Mouse (Mus musculus): ENCODE results near the gene Vmn1r114. TPM values are rescaled to one million over a fixed set of nuclear protein-coding genes. Genes with fewer than 3 reads are reported as not detected.
"Not testable (repeated sequence)": the region's sequence is repeated elsewhere in the genome, so short reads cannot be mapped to it uniquely, and the experiment has no call there.

Gene Vmn1r114
- not detected for total RNA-seq (2021)

GRCm38 (mm10) chr7:20812086-20812485 lies at the start of gene Vmn1r114:
Vmn1r114 (minus strand) TSS chr7:20812186.
- not testable (repeated sequence) for DNase-seq

- DNase-seq: not testable (repeated sequence)
Observed at GRCm38 (mm10) chr7:20844885-20845284, 32.9 kb upstream of the Vmn1r114 start, which contains the start of gene Vmn1r115. Vmn1r115 (minus strand) TSS chr7:20844985.

- not testable (repeated sequence) for DNase-seq
Observed at GRCm38 (mm10) chr7:20786985-20787384, 25.0 kb downstream of the Vmn1r114 start, which contains the start of gene Vmn1r113. Vmn1r113 (plus strand) TSS chr7:20787285.

GRCm38 (mm10) chr7:20770885-20771284 lies 41.1 kb downstream of the Vmn1r114 start, which contains the start of gene Vmn1r112:
Vmn1r112 (plus strand) TSS chr7:20771185.
- DNase-seq: not testable (repeated sequence)

Other genes starting within 250 kb of the Vmn1r114 start
- gene Gm4141, start 235.9 kb downstream of the Vmn1r114 start, total RNA-seq (2021): not detected
- not detected for gene Gm4513, start 213.2 kb downstream of the Vmn1r114 start, total RNA-seq (2021)
- gene Vmn1r107, start 143.3 kb downstream of the Vmn1r114 start, total RNA-seq (2021): not detected
- not detected for gene Vmn1r111, start 109.0 kb downstream of the Vmn1r114 start, total RNA-seq (2021)
- not detected for gene Gm10668, start 81.6 kb downstream of the Vmn1r114 start, total RNA-seq (2021)
- gene Vmn1r112, start 41.0 kb downstream of the Vmn1r114 start, total RNA-seq (2021): not detected
- gene Vmn1r113, start 24.9 kb downstream of the Vmn1r114 start, total RNA-seq (2021): not detected
- not detected for gene Vmn1r115, start 32.8 kb upstream of the Vmn1r114 start, total RNA-seq (2021)
- gene Vmn1r116, start 60.1 kb upstream of the Vmn1r114 start, total RNA-seq (2021): not detected
- not detected for gene Vmn1r117, start 71.9 kb upstream of the Vmn1r114 start, total RNA-seq (2021)
- gene Vmn1r118, start 100.2 kb upstream of the Vmn1r114 start, total RNA-seq (2021): not detected
- gene Vmn1r119, start 200.3 kb upstream of the Vmn1r114 start, total RNA-seq (2021): not detected
- gene Vmn1r120, start 241.6 kb upstream of the Vmn1r114 start, total RNA-seq (2021): not detected

Measured in layer of hippocampus, postnatal 36 days (tissue).